Mouse (Mus musculus) heart, embryonic 15.5 days (tissue): ENCODE results near the gene Sec1. TPM values are rescaled to one million over a fixed set of nuclear protein-coding genes. Genes with fewer than 3 reads are reported as not detected.

Experiments
- ATAC-seq: fragments of 200-750 bp; cut with Nextera tagmentation; replicated peaks from 2 replicates; pipeline ENCODE4 v1.8.0; 2017; ENCODE audit warnings: low read depth, moderate TSS enrichment; ENCODE audit not compliant: insufficient number of reproducible peaks, insufficient read depth, low FRiP score
- H3K27ac ChIP-seq: fragments of 300-500 bp; sonication (generic); 2 replicates; pipeline ENCODE4 v1.5.1; 2015; ENCODE audit warnings: mild to moderate bottlenecking, inconsistent platforms
- H3K27me3 ChIP-seq: fragments of 300-500 bp; sonication (generic); 2 replicates; pipeline ENCODE4 v1.6.1; 2015; ENCODE audit warnings: inconsistent platforms
- H3K36me3 ChIP-seq: fragments of 300-500 bp; sonication (generic); 2 replicates; pipeline ENCODE4 v1.6.1; 2015; ENCODE audit warnings: mild to moderate bottlenecking, inconsistent platforms
- H3K4me1 ChIP-seq: fragments of 300-500 bp; sonication (generic); replicated peaks from 2 replicates; pipeline ENCODE4 v1.6.1; 2015; ENCODE audit warnings: inconsistent platforms
- H3K4me2 ChIP-seq: fragments of 300-500 bp; sonication (generic); 2 replicates; pipeline ENCODE4 v1.6.1; 2015; ENCODE audit warnings: inconsistent platforms, mild to moderate bottlenecking, moderate library complexity
- H3K4me3 ChIP-seq: fragments of 300-500 bp; sonication (generic); 2 replicates; pipeline ENCODE4 v1.5.1; 2015; ENCODE audit warnings: mild to moderate bottlenecking, inconsistent platforms
- H3K9ac ChIP-seq: fragments of 300-500 bp; sonication (generic); 2 replicates; pipeline ENCODE4 v1.6.1; 2015; ENCODE audit warnings: mild to moderate bottlenecking, inconsistent platforms
- H3K9me3 ChIP-seq: fragments of 300-500 bp; sonication (generic); replicated peaks from 2 replicates; pipeline ENCODE4 v1.6.1; 2016; ENCODE audit warnings: inconsistent platforms
- WGBS: fragments of 180-500 bp; shearing (Covaris S2); methylation state at CpG from one replicate; pipeline ENCODE4 v1.1.7; 2015; ENCODE audit warnings: mixed read lengths; 5-methylcytosine and 5-hydroxymethylcytosine counted together
- polyA plus RNA-seq: library from polyadenylated mRNA; unstranded; fragments of >200 nt; fragmentation: Nextera tagmentation; extraction: Ambion mirVana; gene quantifications from 2 replicates; pipeline ENCODE4 v1.2.1, GENCODE M21; 2015

The Sec1 gene
- polyA plus RNA-seq, 1 experiment from 2014 or later = 0.13 TPM

DNA sequence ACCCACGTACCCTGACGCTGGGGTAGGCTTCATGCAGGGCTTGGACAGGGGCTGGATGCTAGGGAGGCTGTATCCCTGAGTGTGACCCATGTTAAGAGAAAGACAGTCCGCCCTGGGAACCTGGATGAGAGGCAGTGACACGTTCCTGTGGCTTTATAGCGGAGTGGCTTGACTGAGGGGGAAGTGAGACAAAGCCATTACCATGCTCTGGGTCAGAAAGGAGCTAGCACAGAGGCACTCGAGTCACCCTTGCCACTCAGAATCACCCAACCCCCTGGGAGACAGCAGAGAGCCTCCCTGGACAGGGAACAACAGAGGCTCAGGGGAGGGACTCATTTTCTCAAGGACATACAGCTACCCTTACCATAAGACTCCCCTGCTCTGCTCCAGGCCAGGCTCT lies 5.1 kb downstream of the Sec1 start:
- peaks cover 6% of the 10 kb centered on the region; the same call in 1 of the 2 replicates for H3K27me3 ChIP-seq
- H3K9me3 ChIP-seq = no peaks in the 10 kb centered on the region
- no peak overlapping the region; the same call in 1 of the 2 replicates for H3K9ac ChIP-seq
- H3K4me1 ChIP-seq = peaks cover 17% of the 10 kb centered on the region
- no peak overlapping the region for H3K4me3 ChIP-seq
- no peak for ATAC-seq
- no peak overlapping the region for H3K4me2 ChIP-seq
- H3K36me3 ChIP-seq = no peaks in the 10 kb centered on the region
- no peak overlapping the region for H3K27ac ChIP-seq
- WGBS = 60% methylated on average over 6 of the region's 6 CpGs

DNA sequence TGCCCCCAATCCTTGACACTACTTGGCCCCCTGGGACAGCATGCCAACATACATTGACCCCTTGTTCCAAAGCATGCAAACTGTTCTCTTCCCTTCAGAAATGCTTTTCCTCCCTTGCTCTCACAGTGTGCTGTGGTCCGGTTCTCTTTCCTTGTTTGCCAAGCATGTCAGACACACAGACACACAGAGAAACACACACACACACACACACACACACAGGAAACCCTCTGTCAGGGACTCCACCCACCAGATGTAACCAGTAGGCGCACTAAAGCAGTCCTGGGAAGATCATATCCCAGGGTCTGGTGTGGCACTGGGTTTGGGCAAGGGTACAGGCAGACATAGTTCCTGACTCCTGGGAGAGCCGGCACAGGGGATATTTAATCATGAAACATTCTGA lies 7.4 kb downstream of the Sec1 start:
- ATAC-seq = no peak
- peaks cover 29% of the 10 kb centered on the region for H3K4me1 ChIP-seq
- no peak overlapping the region for H3K4me2 ChIP-seq
- no peaks in the 10 kb centered on the region for H3K36me3 ChIP-seq
- 74% methylated on average over 3 of the region's 3 CpGs for WGBS
- H3K4me3 ChIP-seq = no peak overlapping the region
- H3K9me3 ChIP-seq = no peaks in the 10 kb centered on the region
- no peak overlapping the region for H3K9ac ChIP-seq
- H3K27me3 ChIP-seq = peaks cover 6% of the 10 kb centered on the region
- no peak overlapping the region for H3K27ac ChIP-seq

DNA sequence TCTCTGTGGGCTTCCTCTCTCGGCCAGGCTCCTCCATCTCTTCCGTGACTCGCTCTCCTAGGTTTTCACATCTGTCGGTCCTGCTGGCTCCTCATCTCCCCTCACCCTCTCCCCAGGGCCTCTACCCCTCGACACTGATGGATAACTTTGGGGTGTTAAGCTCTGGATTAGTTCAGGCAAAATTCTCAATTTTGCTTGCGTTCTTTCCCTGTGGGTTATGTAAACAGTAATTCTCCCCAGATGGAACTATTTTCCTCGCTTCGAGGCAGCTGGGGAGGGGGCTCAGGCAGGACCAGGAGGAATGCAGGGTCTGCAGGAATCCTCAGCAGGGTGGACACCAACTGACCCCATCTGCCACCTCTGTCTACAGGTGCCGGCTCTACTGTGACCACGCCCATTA lies 8.4 kb downstream of the Sec1 start:
- Histone ChIP-seq H3K27me3 (peaks cover 6% of the 10 kb centered on the region), H3K4me2 (no peak overlapping the region), H3K4me3 (no peak overlapping the region), H3K27ac (no peak overlapping the region), H3K4me1 (peaks cover 39% of the 10 kb centered on the region), H3K9ac (no peak overlapping the region), H3K9me3 (no peaks in the 10 kb centered on the region), H3K36me3 (no peaks in the 10 kb centered on the region)
- 50% methylated on average over 10 of the region's 10 CpGs for WGBS
- ATAC-seq = no peak

DNA sequence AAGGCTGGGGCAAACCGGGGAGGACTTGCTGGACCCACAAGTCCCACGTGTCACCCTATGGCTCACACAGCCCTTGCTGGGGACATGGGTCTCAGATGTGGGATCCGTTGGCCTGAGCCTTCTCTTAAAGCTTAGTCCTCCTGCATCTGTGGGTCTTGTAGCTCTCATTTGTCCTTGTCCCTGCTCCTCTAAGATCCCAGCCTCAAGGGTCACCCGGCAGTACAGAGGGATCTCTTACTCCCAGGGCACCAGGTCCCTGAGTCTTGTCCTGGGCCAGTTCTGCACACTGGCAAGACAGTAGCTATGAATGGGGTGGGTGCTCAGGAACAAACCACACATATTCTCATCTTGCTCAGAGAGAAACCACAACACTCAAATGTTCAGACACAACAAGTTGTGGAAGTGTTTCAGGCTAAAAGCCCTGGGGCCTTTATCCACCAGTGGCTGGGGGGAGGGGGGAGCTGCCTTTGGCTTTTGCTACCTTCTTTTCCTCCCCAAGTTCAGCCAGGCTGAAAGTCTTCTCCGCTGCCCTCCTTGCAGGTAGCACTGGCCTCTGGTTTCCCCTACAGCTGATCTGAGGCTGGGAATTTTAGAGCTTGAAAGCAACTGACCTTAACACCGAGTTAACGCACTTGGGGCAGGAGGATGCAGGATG lies 10.7 kb downstream of the Sec1 start, which contains the start of gene Ntn5:
Gene Ntn5, plus strand, starts transcription at position 627 of the 655 bp plus-strand sequence.
- Histone ChIP-seq H3K27me3 (peaks cover 6% of the 10 kb centered on the region), H3K4me3 (no peak within 1 kb of the TSS), H3K9me3 (no peaks in the 10 kb centered on the region), H3K4me1 (peaks cover 38% of the 10 kb centered on the region), H3K27ac (no peak within 1 kb of the TSS), H3K36me3 (no peaks in the 10 kb centered on the region), H3K4me2 (no peak within 1 kb of the TSS), H3K9ac (no peak within 1 kb of the TSS)
- 79% methylated on average over 7 of the region's 7 CpGs for WGBS
- ATAC-seq = no peak

DNA sequence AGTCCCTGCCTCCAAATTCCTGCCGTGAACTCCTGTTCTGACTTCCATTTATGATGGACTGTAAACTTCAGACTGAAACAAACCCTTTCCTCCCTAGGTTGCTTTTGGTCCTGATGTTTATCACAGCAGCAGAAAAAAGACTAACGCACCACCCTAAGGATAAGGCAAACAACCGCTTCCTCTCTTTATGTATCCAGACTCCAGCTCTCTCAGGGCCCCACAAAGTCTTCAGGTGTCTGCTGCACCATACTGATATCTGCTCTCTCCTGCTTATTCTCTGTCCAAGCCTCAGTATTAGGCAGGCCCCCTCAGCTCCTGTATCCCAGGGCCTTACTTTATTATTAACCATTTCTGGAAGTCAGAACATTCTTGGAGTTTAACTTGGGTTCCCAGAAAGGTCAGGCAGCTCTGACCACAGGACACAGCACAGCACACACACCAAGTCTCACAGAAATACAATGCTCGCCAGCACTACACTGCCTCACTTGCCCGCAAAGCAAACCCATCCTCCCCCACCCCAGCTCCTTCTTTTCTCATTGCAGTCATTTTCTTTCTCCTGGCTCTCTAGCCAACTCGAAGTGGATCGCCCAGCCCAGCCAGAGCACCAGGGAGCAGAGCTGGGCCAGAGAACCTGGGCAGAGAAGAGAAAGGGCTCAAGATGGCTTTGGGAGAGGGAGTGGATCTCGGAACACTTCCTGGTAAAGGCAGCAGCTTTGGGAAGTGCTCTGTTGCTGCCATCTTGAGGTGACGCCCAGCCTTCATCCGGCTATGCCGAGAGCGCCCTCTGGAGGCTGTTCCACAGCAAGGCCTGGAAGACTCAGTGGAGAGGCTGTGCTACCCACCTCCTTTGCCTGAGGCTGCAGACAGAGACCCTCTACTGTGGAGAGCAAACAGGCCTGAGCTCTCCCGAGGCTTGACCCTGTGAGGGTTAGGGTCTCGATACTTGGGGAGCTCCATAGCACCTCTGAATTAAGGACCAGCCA lies 11.8 kb downstream of the Sec1 start:
- no peaks in the 10 kb centered on the region for H3K9me3 ChIP-seq
- H3K27me3 ChIP-seq = peaks cover 6% of the 10 kb centered on the region; the same call in 1 of the 2 replicates
- H3K4me2 ChIP-seq = peak overlapping the region; percentile 52
- 30% methylated on average over 14 of the region's 14 CpGs for WGBS
- ATAC-seq = peak; percentile 38; the same call in 1 of the 2 replicates
- no peaks in the 10 kb centered on the region for H3K36me3 ChIP-seq
- H3K9ac ChIP-seq = peak overlapping the region; percentile 46; the same call in 1 of the 2 replicates
- H3K4me3 ChIP-seq = peak overlapping the region; percentile 15; the same call in 1 of the 2 replicates
- H3K4me1 ChIP-seq = peaks cover 38% of the 10 kb centered on the region
- peak overlapping the region; percentile 80 for H3K27ac ChIP-seq

DNA sequence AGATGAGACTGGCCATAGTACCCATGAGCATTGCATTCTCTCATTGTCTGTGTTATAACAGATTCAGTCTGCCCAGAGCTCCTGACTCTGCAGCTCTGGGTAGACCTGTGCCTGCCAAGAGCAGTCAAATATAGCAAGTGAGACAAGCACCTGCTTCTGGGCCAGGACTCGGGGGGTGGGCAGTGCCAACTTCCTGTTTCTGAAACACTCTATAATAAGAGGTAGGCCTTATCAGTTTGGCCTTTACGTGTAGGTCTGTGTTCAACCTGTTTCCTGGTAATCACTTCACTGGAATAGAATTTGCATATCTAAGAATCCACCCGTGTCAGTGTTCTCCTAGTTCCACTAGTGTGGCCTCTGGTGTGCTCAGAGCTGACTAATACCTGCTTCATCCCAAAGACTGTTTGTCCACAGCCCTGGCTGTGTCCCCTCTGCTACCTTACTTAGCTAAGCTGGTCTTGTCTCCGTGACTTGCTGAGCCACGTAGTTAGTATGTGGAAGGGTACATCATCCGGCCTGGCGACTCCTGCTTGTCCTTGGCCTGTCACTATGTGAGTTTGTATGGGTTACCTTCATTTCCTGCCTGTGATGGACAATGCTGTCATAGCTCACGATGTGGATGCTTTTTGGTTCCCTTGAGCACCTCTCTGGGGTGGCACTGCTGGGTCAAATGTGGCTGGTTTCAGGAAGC lies 13.0 kb downstream of the Sec1 start:
- peak; percentile 48 for ATAC-seq
- 63% methylated on average over 8 of the region's 8 CpGs for WGBS
- H3K4me1 ChIP-seq = peaks cover 38% of the 10 kb centered on the region
- H3K27ac ChIP-seq = peak overlapping the region; percentile 80
- no peak overlapping the region for H3K4me3 ChIP-seq
- no peaks in the 10 kb centered on the region for H3K36me3 ChIP-seq
- H3K27me3 ChIP-seq = peaks cover 6% of the 10 kb centered on the region; the same call in 1 of the 2 replicates
- H3K4me2 ChIP-seq = no peak overlapping the region
- H3K9ac ChIP-seq = no peak overlapping the region
- H3K9me3 ChIP-seq = no peaks in the 10 kb centered on the region

DNA sequence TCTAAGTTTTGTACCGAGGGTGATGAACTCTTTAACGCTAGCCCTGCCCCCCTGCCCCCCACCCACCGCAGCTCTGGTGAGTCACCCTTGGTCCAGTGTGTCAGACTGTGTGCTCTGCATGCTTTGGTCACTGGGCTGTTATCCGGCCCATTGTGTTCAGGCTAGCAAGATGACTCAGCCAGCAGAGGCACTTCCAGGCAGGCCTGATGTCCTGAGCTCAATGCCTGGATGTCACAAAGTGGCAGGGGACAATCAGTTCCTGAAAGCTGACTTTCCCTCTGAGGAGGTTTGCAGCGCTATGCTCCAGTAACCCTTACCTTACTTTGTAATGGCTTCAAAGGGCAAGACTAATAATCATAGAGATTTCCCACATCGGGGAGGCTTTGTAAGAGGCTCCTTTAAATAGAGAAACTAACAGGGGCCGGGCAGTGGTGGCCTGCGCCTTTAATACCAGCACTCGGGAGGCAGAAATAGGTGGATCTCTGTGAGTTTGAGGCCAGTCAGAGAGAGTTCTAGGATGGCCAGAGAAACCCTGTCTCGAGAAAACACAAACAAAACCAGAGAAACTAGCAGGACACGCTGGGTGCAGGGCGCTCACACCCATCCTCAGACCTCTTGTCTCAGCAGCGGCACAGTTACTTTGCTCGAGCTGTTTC lies 14.1 kb downstream of the Sec1 start:
- no peaks in the 10 kb centered on the region for H3K9me3 ChIP-seq
- 59% methylated on average over 14 of the region's 14 CpGs for WGBS
- H3K36me3 ChIP-seq = no peaks in the 10 kb centered on the region
- no peak overlapping the region for H3K4me3 ChIP-seq
- no peak overlapping the region for H3K4me2 ChIP-seq
- H3K9ac ChIP-seq = no peak overlapping the region
- peak overlapping the region; percentile 80 for H3K27ac ChIP-seq
- peaks cover 5% of the 10 kb centered on the region; the same call in 1 of the 2 replicates for H3K27me3 ChIP-seq
- peak; percentile 69 for ATAC-seq
- peaks cover 38% of the 10 kb centered on the region for H3K4me1 ChIP-seq

DNA sequence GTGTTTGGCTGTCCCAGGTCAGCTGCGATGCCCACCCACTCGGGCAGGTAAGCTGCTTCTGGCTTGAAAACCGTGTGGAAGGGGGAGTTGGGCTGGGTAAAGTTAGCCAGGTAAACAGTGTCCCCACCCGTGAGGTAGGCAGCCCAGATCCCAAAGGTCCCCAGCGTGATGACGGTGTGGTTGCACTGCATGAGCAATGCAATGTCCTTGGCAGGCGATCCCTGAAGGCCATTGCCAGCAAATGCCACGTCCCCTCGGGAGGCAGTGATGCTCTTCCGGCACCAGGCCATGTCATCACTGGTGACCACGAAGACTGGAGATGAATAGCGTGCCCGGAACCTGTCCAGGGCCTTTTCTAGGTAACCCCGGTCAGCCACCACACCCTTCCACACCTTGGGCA lies 15.7 kb downstream of the Sec1 start:
- Histone ChIP-seq H3K9ac (no peak overlapping the region), H3K36me3 (no peaks in the 10 kb centered on the region), H3K4me2 (no peak overlapping the region), H3K4me3 (no peak overlapping the region), H3K27me3 (no peaks in the 10 kb centered on the region), H3K4me1 (peaks cover 38% of the 10 kb centered on the region), H3K9me3 (no peaks in the 10 kb centered on the region), H3K27ac (no peak overlapping the region)
- no peak for ATAC-seq
- 89% methylated on average over 14 of the region's 14 CpGs for WGBS

DNA sequence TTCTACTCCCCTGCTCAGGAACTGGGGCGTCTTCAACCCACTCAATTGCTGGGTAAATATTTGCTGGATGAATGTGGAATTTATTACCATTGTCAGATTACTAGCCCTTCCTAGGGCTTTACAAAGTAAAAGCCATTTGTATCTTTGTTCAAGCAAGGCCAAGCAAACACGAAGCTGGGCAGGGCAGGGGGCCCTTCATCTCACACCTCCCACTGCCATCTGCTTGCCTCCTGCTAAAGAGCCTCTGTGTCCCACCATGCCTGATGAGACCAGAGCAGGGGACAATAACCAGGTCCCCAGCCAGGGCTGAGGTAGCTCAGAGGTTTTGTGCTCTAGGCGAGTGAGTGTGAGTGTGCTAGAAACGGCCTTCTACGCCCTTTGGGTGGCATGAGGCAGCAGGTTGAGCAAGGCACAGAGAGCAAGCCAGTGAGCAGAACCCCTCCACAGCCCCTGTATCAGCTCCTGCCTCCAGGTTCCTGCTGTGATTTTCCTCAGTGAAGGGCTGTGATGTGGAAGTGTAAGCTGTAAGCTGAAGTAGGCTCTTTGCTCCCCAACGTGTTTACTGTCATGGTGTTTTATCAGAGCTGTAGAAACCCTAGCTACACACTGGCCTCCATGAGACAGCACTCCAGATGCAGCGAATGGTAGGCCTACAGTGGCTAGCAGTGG lies 16.4 kb downstream of the Sec1 start:
- no peak overlapping the region for H3K4me3 ChIP-seq
- H3K4me2 ChIP-seq = no peak overlapping the region
- H3K27me3 ChIP-seq = no peaks in the 10 kb centered on the region
- H3K9me3 ChIP-seq = no peaks in the 10 kb centered on the region
- H3K27ac ChIP-seq = no peak overlapping the region
- no peaks in the 10 kb centered on the region for H3K36me3 ChIP-seq
- no peak overlapping the region for H3K9ac ChIP-seq
- 74% methylated on average over 7 of the region's 7 CpGs for WGBS
- peaks cover 33% of the 10 kb centered on the region for H3K4me1 ChIP-seq
- ATAC-seq = no peak

DNA sequence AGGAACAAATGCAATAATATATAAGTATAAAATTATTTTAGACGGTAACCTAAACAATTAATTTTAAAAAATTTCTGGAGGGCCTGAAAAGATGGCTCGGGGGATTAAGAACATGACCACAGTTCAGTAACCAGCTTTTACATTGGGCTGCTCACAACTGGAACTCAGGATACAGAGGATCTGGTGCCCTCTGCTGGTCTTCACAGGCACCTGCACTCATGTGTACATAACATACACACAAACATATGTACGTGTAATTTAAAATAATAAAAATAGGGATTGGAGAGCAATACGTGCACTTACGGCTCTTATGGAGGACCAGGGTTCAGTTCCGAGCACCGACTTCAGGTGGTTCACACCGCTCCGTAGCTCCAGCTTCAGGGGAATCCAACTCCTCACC lies 25.3 kb downstream of the Sec1 start:
- Histone ChIP-seq H3K36me3 (no peaks in the 10 kb centered on the region), H3K9me3 (no peaks in the 10 kb centered on the region; the same call in 1 of the 2 replicates), H3K27me3 (no peaks in the 10 kb centered on the region), H3K4me1 (peaks cover 7% of the 10 kb centered on the region; the same call in 1 of the 2 replicates), H3K4me3 (no peak overlapping the region), H3K9ac (no peak overlapping the region), H3K27ac (no peak overlapping the region), H3K4me2 (no peak overlapping the region)
- WGBS = 96% methylated on average over 9 of the region's 9 CpGs
- ATAC-seq = no peak
